In genomic region chr6:51044873-51045272, GRCm38 (mm10) we compare ENCODE assay signal across 22 mouse cellular contexts.
DNase-seq lines count a peak whose midpoint lies in the region; ATAC-seq lines count a peak whose summit lies in the region.
"Had no signal": no experiment of that assay in that cellular context is flagged by ENCODE, and none has a peak within 500 bp of the region (broad histone marks: within the 10 kb centered on the region; RNA-seq: fewer than 3 reads in every experiment).

No protein-coding gene starts in this region.

- peak; percentile 51 for DNase-seq in heart, adult 11 months
- DNase-seq in kidney, postnatal 14 days: peak; percentile 21
- no peak for DNase-seq in kidney, postnatal 25 days
- DNase-seq in c-Kit-positive CD71-positive TER-119-positive erythroid progenitor cells, embryonic 14.5 days (ENCODE audit: low spot score): no peak
- DNase-seq: adrenal gland, postnatal 10 days; cerebellum, adult 11-12 months; cerebellum, postnatal 25 days; embryo, embryonic 11 days; heart, postnatal 14 days; midbrain, embryonic 14.5 days; thymus, postnatal 25 days had no signal

- H3K4me1 ChIP-seq in heart, embryonic 12.5 days (replicated peaks): peaks cover 5% of the 10 kb centered on the region; the same call in 1 of the 2 replicates
- H3K4me1 ChIP-seq in neural tube, embryonic 13.5 days (replicated peaks): peaks cover 13% of the 10 kb centered on the region
- H3K4me1 ChIP-seq in neural tube, embryonic 15.5 days: 0 out of 2 replicates have a peak, but pooled peaks cover 4% of the 10 kb centered on the region
- H3K4me1 ChIP-seq in limb, embryonic 15.5 days: peaks cover 12% of the 10 kb centered on the region; the same call in 1 of the 2 replicates

- no peaks in the 10 kb centered on the region for H3K36me3 ChIP-seq in heart, embryonic 12.5 days
- H3K36me3 ChIP-seq in neural tube, embryonic 13.5 days: no peaks in the 10 kb centered on the region
- H3K36me3 ChIP-seq in neural tube, embryonic 15.5 days: no peaks in the 10 kb centered on the region
- H3K36me3 ChIP-seq in limb, embryonic 15.5 days: no peaks in the 10 kb centered on the region
- H3K36me3 ChIP-seq: G1E; hindbrain, embryonic 15.5 days had no signal

- no peak overlapping the region for H3K4me2 ChIP-seq in heart, embryonic 12.5 days
- no peak overlapping the region for H3K4me2 ChIP-seq in neural tube, embryonic 13.5 days
- no peak overlapping the region; the same call in 1 of the 2 replicates for H3K4me2 ChIP-seq in neural tube, embryonic 15.5 days
- H3K4me2 ChIP-seq in limb, embryonic 15.5 days: no peak overlapping the region
- H3K4me2 ChIP-seq: heart, embryonic 11.5 days; hindbrain, embryonic 15.5 days had no signal

- no peak for ATAC-seq in heart, embryonic 12.5 days (ENCODE audit: insufficient number of reproducible peaks, low FRiP score)
- 0 out of 2 replicates have a peak, but pooled peaks have one; percentile 50 for ATAC-seq in neural tube, embryonic 13.5 days (ENCODE audit: low read depth)
- no peak; the same call in 1 of the 2 replicates for ATAC-seq in neural tube, embryonic 15.5 days (ENCODE audit: low FRiP score)
- no peak for ATAC-seq in limb, embryonic 15.5 days (ENCODE audit: insufficient number of reproducible peaks, low FRiP score, low TSS enrichment, low read depth)
- ATAC-seq: activated CD4-positive, CD25-positive, alpha-beta regulatory T cell, adult 4 months; intestine, embryonic 16.5 days had no signal

- no peak overlapping the region for H3K27ac ChIP-seq in heart, embryonic 12.5 days (ENCODE audit: poor library complexity, severe bottlenecking)
- H3K27ac ChIP-seq in neural tube, embryonic 13.5 days (replicated peaks): peak overlapping the region; percentile 18; the same call in 1 of the 2 replicates
- no peak overlapping the region for H3K27ac ChIP-seq in neural tube, embryonic 15.5 days (replicated peaks)
- peak overlapping the region; percentile 38; the same call in 1 of the 2 replicates for H3K27ac ChIP-seq in limb, embryonic 15.5 days
- H3K27ac ChIP-seq: hindbrain, embryonic 15.5 days; layer of hippocampus, adult 2 months; liver, embryonic 14.5 days had no signal

- no peaks in the 10 kb centered on the region for H3K27me3 ChIP-seq in heart, embryonic 12.5 days (replicated peaks)
- no peaks in the 10 kb centered on the region for H3K27me3 ChIP-seq in neural tube, embryonic 13.5 days
- H3K27me3 ChIP-seq in neural tube, embryonic 15.5 days (replicated peaks): no peaks in the 10 kb centered on the region
- peaks cover 21% of the 10 kb centered on the region; the same call in 1 of the 2 replicates for H3K27me3 ChIP-seq in limb, embryonic 15.5 days
- H3K27me3 ChIP-seq: hindbrain, embryonic 15.5 days had no signal

- no peak overlapping the region for H3K4me3 ChIP-seq in heart, embryonic 12.5 days
- H3K4me3 ChIP-seq in neural tube, embryonic 13.5 days: no peak overlapping the region
- H3K4me3 ChIP-seq in neural tube, embryonic 15.5 days (replicated peaks): no peak overlapping the region
- H3K4me3 ChIP-seq in limb, embryonic 15.5 days: no peak overlapping the region
- H3K4me3 ChIP-seq: hindbrain, embryonic 15.5 days; layer of hippocampus, adult 2 months had no signal

- WGBS in heart, embryonic 12.5 days: 87% methylated on average over 14 of the region's 14 CpGs
- 50% methylated on average over 14 of the region's 14 CpGs for WGBS in neural tube, embryonic 13.5 days
- 41% methylated on average over 14 of the region's 14 CpGs for WGBS in neural tube, embryonic 15.5 days
- WGBS in limb, embryonic 15.5 days: 49% methylated on average over 14 of the region's 14 CpGs

- H3K9ac ChIP-seq in heart, embryonic 12.5 days: no peak overlapping the region
- no peak overlapping the region for H3K9ac ChIP-seq in neural tube, embryonic 13.5 days
- H3K9ac ChIP-seq in neural tube, embryonic 15.5 days (replicated peaks): no peak overlapping the region
- H3K9ac ChIP-seq in limb, embryonic 15.5 days: no peak overlapping the region
- H3K9ac ChIP-seq: hindbrain, embryonic 15.5 days; liver, embryonic 14.5 days had no signal

- H3K9me3 ChIP-seq in heart, embryonic 12.5 days (replicated peaks): no peaks in the 10 kb centered on the region
- no peaks in the 10 kb centered on the region for H3K9me3 ChIP-seq in neural tube, embryonic 13.5 days
- no peaks in the 10 kb centered on the region for H3K9me3 ChIP-seq in neural tube, embryonic 15.5 days (replicated peaks)
- no peaks in the 10 kb centered on the region for H3K9me3 ChIP-seq in limb, embryonic 15.5 days
- H3K9me3 ChIP-seq: G1E; hindbrain, embryonic 15.5 days had no signal

Comparison
In these comparisons a context has a peak if more than half of its experiments do, and no peak if none do; other contexts are left out.
1. DNase-seq: peak in heart, adult 11 months (single experiment) and kidney, postnatal 14 days (single experiment); none in kidney, postnatal 25 days (0 of 2) and c-Kit-positive CD71-positive TER-119-positive erythroid progenitor cells, embryonic 14.5 days (single experiment).
2. H3K27ac ChIP-seq: peak in neural tube, embryonic 13.5 days (single experiment) and limb, embryonic 15.5 days (single experiment); none in heart, embryonic 12.5 days (single experiment) and neural tube, embryonic 15.5 days (single experiment).